ENCODE assay signal across 22 mouse cellular contexts in the genomic region with DNA sequence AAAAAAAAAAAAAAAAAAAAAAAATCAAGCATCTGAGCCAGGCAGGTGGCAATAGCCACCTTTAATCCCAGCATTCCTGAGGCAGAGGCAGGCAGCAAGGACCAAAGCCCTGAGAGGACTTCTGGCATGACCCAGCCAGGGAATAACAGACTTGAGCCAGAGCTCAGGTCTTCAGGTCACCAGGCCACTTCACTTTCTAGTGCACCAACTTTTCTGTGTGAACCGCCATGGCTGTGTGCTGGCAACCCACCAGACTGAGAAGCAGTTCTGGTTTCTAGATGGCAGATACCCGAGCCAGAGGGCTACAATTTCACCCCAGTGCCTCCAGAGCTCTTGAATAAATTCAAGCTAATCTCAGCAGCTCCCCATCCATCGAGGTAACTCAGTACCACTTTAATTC.
A peak's percentile ranks its signal among the peaks of the same experiment; 100 is the strongest.
DNase-seq lines count a peak whose midpoint lies in the region; ATAC-seq lines count a peak whose summit lies in the region.
"Had no signal": no experiment of that assay in that cellular context is flagged by ENCODE, and none has a peak within 500 bp of the region (broad histone marks: within the 10 kb centered on the region; RNA-seq: fewer than 3 reads in every experiment).

No protein-coding gene starts in this region.

- no peak overlapping the region for H3K4me2 ChIP-seq in kidney, embryonic 14.5 days (replicated peaks; ENCODE audit: low read depth, low read length)
- H3K4me2 ChIP-seq: heart, embryonic 12.5 days; hindbrain, embryonic 14.5 days; intestine, embryonic 15.5 days; liver, embryonic 15.5 days; lung, embryonic 15.5 days had no signal

- no peak for ATAC-seq in kidney, embryonic 14.5 days (ENCODE audit: low FRiP score, low TSS enrichment)
- ATAC-seq: forebrain, postnatal 0 days; intestine, embryonic 15.5 days had no signal

- peak; percentile 59 for DNase-seq in gastrocnemius, adult 18-20 months (ENCODE audit: low spot score)
- no peak for DNase-seq in gastrocnemius, postnatal 4 days (ENCODE audit: low spot score in 2 of 2)
- DNase-seq in kidney, adult 9 months = peak; percentile 46
- DNase-seq in gastrocnemius, adult 8-10 months (ENCODE audit: low spot score in 2 of 2) = peak; percentile 29 to 58
- peak; percentile 60 for DNase-seq in skeletal muscle tissue, adult 2 months (ENCODE audit: low read depth, low spot score)
- DNase-seq in lung, postnatal 36 days = no peak
- DNase-seq: adrenal gland, postnatal 10 days; B cell, adult 2 months; cerebellum, postnatal 14 days; forebrain, postnatal 0 days; heart, adult 18-20 months; lung, postnatal 4 days; midbrain, embryonic 14.5 days; spleen, adult 18-20 months had no signal

- no peak overlapping the region for H3K27ac ChIP-seq in kidney, embryonic 14.5 days (ENCODE audit: low read depth, low read length)
- H3K27ac ChIP-seq: forebrain, embryonic 10.5 days; hindbrain, embryonic 14.5 days; intestine, embryonic 15.5 days; left cerebral cortex, adult 2 months; liver, embryonic 15.5 days; lung, embryonic 15.5 days had no signal

- no peaks in the 10 kb centered on the region for H3K27me3 ChIP-seq in kidney, embryonic 14.5 days (ENCODE audit: control insufficient read depth, insufficient read depth, low read length)
- H3K27me3 ChIP-seq: heart, embryonic 12.5 days; intestine, embryonic 15.5 days; liver, embryonic 15.5 days; lung, embryonic 15.5 days had no signal

- H3K9me3 ChIP-seq in kidney, embryonic 14.5 days (ENCODE audit: control insufficient read depth, low read length) = no peaks in the 10 kb centered on the region
- H3K9me3 ChIP-seq: forebrain, embryonic 10.5 days; heart, embryonic 12.5 days; intestine, embryonic 15.5 days; liver, embryonic 15.5 days; lung, embryonic 15.5 days had no signal

- no peak overlapping the region for H3K9ac ChIP-seq in kidney, embryonic 14.5 days (ENCODE audit: low read depth, low read length)
- H3K9ac ChIP-seq: forebrain, postnatal 0 days; heart, embryonic 12.5 days; hindbrain, embryonic 14.5 days; intestine, embryonic 15.5 days; liver, embryonic 15.5 days; lung, embryonic 15.5 days had no signal

- 53% methylated on average over 3 of the region's 3 CpGs for WGBS in kidney, embryonic 14.5 days

- H3K4me3 ChIP-seq in kidney, embryonic 14.5 days (ENCODE audit: low read length) = no peak overlapping the region
- H3K4me3 ChIP-seq: forebrain, embryonic 10.5 days; heart, embryonic 12.5 days; intestine, embryonic 15.5 days; left cerebral cortex, adult 2 months; liver, embryonic 15.5 days; lung, embryonic 15.5 days had no signal

- peaks cover 25% of the 10 kb centered on the region for H3K4me1 ChIP-seq in kidney, embryonic 14.5 days (ENCODE audit: control insufficient read depth, insufficient read depth, low read length)

- no peaks in the 10 kb centered on the region for H3K36me3 ChIP-seq in kidney, embryonic 14.5 days (ENCODE audit: control insufficient read depth, insufficient read depth, low read length)
- H3K36me3 ChIP-seq: intestine, embryonic 15.5 days; liver, embryonic 15.5 days had no signal

Comparison
In these comparisons a context has a peak if more than half of its experiments do, and no peak if none do; other contexts are left out.
1. DNase-seq: peak in gastrocnemius, adult 18-20 months (single experiment), kidney, adult 9 months (single experiment), gastrocnemius, adult 8-10 months (2 of 2) and skeletal muscle tissue, adult 2 months (single experiment); none in gastrocnemius, postnatal 4 days (0 of 2) and lung, postnatal 36 days (single experiment).